Mouse (Mus musculus) ES-Bruce4 (cell line): ENCODE data around the gene Smoc1.

Source experiments
- CTCF ChIP-seq: IDR thresholded peaks from one replicate; pipeline ENCODE4 v1.8.1; 2011; ENCODE audit warnings: low read depth, low read length
- POLR2A ChIP-seq: IDR thresholded peaks from one replicate; pipeline ENCODE4 v1.8.1; 2011; ENCODE audit warnings: low read length; ENCODE audit not compliant: insufficient read depth

GRCm38 (mm10) chr12:81026995-81027942 is 661 bp downstream of the Smoc1 start:
- TF ChIP-seq POLR2A (no peak), CTCF (no peak)
